Mouse (Mus musculus) lung, postnatal 14 days (tissue): ENCODE data around the gene Atp2c2.

Experiments used
- DNase-seq: peaks from one replicate; pipeline ENCODE4 v3.0.0; 2021

The Atp2c2 gene

GRCm38 (mm10) chr8:119707146-119707545 lies 7.3 kb downstream of the Atp2c2 start:
- no peak for DNase-seq

GRCm38 (mm10) chr8:119708471-119708870 lies 8.7 kb downstream of the Atp2c2 start:
- DNase-seq = no peak

DNA sequence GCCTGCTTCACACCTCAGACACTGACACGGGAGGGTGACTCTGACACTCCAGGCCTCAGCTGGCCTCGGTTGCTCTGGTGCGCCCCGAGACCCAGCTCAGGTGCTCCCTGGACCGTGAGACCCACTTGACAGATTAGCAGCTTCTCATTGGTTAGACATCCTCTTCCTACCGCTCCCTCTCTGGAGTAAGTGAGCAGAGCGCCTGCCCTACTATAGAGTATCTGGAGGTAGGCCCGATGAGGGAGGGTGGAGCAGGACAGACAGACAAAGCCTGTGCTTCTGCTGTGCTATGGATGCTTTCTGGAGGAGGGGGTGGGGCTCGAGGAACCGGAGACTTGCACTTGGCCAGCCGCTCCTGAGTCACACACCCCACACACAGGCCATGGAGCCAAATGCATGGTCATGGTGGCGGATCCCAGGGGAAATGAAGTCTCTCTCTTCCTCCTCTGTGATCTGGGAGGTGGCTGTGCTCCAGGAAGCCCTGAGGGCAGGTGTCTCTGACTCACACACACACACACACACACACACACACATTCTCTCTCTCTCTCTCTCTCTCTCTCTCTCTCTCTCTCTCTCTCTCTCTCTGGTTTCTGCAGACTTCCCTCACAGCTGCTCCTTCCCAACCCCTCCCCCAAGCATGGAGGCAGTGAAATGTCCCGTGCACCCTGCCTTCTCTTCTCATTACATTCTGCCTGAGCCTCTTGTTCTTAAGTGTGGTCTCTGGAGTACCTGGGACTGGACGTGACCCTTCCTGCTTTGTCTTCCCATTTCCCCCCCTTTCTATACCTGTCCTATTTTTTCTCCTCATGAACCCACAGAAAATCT lies 9.3 kb downstream of the Atp2c2 start:
- DNase-seq = no peak

GRCm38 (mm10) chr8:119709703-119710093 lies 9.9 kb downstream of the Atp2c2 start:
- DNase-seq = no peak

DNA sequence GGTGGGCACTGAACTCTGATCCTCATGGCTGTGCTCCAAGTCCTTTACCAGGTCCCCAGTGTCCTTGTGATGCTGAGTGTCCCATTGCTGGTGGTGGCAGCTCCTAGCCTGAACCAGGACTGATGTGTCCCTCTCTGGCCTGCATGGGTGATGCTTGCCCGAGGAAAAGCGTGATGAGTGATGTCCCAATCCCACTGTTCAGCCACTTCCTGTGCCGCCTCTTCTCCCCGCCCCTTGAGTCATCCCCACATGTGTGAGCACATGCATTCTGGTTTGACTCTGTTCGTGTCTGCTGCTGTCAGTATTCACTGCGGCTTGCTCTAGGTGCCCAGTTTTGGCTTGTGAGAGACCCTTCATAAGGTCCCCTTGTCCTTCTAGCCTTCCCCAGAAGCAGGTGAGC lies 12.4 kb downstream of the Atp2c2 start:
- DNase-seq = peak; percentile 55

GRCm38 (mm10) chr8:119713421-119713820 lies 13.6 kb downstream of the Atp2c2 start:
- no peak for DNase-seq

GRCm38 (mm10) chr8:119715221-119715620 lies 15.4 kb downstream of the Atp2c2 start:
- peak; percentile 80 for DNase-seq

DNA sequence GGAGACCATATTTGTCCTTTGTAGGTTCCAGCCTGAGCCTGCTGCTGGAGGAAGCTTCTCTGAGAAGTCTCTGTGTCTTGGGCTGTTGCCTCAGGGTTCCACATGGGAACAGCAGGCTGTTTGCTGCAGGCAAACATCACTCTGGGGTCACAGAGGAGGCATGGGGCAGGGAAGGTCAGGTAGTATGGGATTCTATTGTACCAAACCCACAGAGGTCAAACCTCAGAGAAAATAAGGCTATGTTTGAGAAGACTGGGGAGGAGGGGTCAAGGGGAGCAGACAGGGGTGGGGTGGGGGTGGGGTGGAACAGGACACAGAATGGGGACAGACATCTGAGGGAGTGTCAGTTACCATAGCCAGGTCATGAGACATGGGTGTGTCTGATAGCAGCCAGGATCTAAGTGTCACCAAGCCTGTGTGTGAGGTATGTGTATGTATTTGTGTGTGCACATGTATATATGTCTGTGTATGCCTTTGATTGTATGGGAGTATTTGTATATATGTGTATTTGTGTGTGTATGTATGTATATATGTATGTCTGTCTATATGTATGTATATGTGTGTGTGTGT lies 17.0 kb downstream of the Atp2c2 start:
- no peak for DNase-seq

DNA sequence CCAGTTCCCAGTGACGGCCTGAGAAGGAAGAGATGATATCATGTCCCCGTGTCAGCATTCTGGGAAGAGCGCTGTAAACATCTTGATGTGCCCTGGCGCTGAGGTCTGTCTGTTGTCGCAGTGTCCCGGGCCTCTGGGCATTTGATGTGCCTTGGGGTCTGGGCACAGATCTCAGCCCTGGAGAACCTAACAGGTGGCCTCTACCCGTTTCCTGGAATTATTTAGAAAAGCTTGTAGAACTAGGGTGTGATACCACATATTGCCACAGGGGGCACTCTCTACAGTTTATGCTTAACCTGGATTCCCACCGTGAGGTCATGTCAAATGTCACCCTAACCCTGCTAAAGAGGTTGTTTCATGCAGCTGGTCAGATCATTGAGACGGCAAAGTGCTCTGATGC lies 18.0 kb downstream of the Atp2c2 start:
- DNase-seq = peak; percentile 60

DNA sequence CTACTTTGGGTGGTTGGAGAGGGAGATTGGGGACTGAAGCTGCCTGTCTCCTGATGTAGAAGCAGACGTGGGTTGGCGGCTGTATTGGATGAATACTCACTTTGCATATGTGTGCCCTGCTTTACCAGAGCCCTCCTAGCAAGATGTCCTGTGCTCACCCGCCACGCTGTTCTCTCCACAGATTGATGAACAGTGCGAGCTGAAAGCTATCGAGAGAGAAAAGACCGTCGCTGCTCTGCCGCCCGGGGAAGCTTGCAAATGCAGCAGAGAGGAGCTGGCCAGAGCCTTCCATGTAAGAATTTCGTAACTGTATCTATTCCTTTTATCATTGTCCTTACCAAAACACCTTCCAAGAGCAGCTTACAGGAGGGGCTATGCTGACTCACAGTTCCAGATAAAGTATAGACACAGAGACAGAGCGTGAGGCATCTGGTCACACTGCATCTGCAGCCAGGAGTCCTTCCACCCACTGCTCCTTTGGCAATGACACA lies 19.2 kb downstream of the Atp2c2 start:
- DNase-seq = no peak

DNA sequence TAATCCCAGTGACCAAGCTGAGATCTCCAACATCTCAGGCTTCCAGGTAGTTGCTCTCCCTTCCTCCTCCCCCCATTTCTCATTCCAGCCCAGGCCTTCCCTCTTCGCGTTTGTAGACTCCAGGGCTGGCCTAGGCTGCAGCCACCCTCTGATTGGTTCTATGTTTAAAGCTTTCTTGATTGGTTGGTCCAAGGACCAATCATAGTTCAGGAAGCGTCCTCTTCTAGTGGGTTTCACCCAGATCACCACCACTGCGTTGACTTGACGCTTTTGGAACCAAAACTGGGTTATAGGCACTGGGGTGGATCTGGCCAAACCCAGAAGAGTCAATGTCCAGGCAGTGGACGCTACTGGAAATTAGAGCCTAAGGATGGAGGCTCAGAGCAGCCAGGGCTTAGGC lies 22.5 kb downstream of the Atp2c2 start:
- DNase-seq = no peak

- DNase-seq = no peak
Observed at GRCm38 (mm10) chr8:119723676-119724075, 23.9 kb downstream of the Atp2c2 start.

DNA sequence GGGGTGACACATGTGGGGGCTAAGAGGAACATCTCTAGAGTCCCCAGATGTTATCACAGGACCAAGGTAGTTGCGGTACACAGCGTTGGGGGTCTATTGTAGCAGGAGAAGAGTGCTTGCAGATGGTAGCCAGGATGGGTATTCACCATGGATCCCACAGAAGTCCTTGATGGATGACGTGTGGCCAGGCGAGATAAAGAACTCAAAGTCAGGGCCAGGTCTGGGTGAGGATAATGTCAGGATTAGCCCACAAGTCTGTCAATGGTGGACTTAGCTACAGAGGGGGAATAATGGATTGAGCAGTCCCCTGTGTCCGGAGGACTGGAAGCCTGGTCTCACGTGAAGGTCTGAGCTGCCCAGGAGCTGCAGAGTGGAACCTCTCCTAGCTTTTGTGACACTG lies 24.8 kb downstream of the Atp2c2 start:
- no peak for DNase-seq

- DNase-seq = no peak
Observed at GRCm38 (mm10) chr8:119727093-119727492, 27.3 kb downstream of the Atp2c2 start.

DNA sequence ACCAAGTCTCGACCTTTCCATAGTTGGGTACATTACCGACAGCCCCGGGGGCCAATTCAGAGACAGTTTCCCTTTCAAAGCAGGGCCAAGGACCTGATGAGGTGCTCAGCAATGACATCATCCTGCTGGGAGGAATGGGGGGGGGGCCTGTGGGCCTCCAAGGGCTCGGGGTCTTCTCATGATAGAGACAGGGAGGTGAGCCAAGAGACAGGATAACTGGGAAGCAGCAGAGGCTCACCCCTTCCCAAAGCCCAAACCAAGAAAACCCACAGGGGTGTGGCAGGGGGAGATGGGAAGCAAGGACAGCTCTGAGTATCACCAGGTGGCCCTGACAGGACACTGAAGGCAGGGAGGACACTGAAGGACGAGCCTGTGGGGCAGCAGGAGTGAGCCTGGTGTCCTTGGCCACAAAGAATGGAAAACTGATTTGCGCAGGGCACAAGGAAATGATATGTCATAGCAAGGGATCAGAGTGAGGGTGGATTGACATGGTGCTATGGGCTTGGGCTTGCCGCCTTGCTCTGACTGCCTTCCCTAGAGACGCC lies 28.6 kb downstream of the Atp2c2 start:
- no peak for DNase-seq

DNA sequence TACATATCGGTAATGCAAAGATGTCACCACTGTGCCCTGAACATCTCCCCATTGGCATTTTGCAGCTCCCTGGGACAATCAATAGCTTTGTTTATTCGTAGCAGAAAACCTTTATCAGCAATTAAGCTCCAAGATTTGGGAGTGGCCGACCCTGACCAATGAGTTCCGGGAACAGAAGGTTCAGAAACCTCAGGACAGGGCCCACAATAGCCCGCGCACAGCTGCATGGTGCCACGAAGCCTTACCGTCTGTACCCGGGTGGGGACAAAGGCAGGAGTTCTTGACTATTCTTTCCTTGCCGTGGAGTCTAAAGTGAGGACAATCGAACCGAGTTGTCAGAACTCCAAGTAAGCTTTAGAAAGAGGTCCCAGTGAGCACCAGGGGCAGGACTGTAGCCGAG lies 32.3 kb downstream of the Atp2c2 start:
- no peak for DNase-seq

GRCm38 (mm10) chr8:119736348-119736917 lies 36.6 kb downstream of the Atp2c2 start:
- no peak for DNase-seq

- DNase-seq = no peak
Observed at GRCm38 (mm10) chr8:119737093-119737900, 37.5 kb downstream of the Atp2c2 start.

DNA sequence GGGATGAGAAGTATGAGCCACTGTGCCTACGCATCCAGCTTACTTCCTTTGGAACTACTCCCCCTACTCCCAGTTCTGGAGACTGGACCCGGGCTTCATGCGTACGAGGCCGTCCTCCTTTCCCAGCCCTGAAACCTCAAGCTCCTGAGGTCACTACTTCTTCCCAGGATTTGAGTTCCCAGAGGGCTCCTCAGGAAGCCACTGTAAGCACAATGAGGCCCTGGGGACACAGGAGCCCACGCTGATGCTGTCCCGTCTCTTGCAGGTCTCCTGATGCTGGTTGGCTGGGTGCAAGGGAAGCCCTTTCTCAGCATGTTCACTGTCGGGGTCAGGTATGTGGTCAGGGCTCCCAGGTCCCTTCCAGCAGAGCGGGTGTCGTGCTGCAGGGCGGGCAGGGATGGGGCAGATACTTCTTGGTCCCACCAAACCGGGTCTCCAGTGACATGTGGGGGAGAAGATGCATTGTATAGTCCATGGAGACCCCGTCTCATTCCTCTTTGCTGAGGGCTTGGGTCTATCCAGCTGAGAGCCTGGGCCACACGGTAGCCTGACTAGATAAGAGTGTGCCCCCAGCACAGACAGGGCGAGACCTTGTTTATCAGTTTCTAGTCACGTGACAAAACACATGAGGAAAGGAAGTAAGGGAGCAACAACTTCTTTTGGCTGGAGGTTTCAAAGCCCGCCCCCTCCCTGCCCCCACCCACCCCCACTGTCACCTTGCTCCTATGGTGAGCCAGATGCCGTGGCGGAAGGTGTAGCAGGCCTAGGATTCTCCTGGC lies 38.5 kb downstream of the Atp2c2 start:
- no peak for DNase-seq

DNA sequence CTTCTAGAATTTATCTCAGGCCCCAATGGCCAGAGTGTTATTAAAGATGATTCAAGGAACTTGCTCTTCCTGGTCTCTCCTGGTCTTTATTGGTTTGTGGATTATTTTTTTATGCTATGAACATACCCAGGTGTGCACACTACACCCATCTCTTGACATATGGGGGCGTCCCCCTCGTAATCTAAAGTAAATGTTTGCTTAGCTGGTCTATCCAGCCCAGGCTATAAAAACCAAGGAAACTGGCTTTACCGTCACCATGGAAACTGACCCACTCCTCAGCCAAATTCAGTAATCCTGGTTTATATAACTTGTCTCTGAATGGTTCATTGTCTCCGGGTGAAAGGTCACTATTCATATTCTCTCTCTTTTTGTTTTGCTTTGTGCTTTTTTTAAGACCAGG lies 40.8 kb downstream of the Atp2c2 start:
- DNase-seq = no peak

DNA sequence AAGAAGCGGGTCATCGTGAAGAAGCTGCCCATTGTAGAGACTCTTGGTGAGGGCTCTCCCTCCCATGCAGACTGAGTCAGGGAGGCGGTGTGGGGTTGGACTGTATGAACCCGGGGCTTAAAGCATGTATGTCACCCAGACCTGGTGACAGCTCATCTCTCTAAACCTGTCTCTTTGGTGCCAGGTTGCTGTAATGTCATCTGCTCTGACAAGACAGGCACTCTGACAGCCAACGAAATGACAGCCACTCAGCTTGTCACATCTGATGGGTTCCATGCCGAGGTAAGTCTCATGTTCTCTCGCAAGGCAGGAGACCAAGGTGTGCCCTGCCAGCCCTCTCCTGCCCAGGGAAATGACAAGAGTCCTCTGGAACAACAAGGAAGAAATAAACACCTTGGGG lies 42.6 kb downstream of the Atp2c2 start:
- DNase-seq = no peak
